ENCODE assay signal across 9 mouse cellular contexts in genomic region chr19:25411353-25411752, GRCm38 (mm10).
A peak's percentile ranks its signal among the peaks of the same experiment; 100 is the strongest.
DNase-seq lines count a peak whose midpoint lies in the region; ATAC-seq lines count a peak whose summit lies in the region.
"Had no signal": no experiment of that assay in that cellular context is flagged by ENCODE, and none has a peak within 500 bp of the region (broad histone marks: within the 10 kb centered on the region; RNA-seq: fewer than 3 reads in every experiment).

No protein-coding gene starts in this region.

- WGBS in heart, embryonic 11.5 days (ENCODE audit: insufficient replicate concordance), result 59% methylated on average over 17 of the region's 17 CpGs

- no peaks in the 10 kb centered on the region for H3K9me3 ChIP-seq in heart, embryonic 11.5 days (replicated peaks; ENCODE audit: control insufficient read depth, low read length)
- H3K9me3 ChIP-seq: neural tube, embryonic 13.5 days had no signal

- peak overlapping the region; percentile 50 for H3K4me2 ChIP-seq in heart, embryonic 11.5 days
- H3K4me2 ChIP-seq: neural tube, embryonic 13.5 days had no signal

- H3K4me3 ChIP-seq in heart, embryonic 11.5 days (ENCODE audit: low read depth, low read length), result peak overlapping the region; percentile 20; the same call in 1 of the 2 replicates
- H3K4me3 ChIP-seq: neural tube, embryonic 13.5 days had no signal

- H3K36me3 ChIP-seq in heart, embryonic 11.5 days (ENCODE audit: control insufficient read depth, insufficient read depth, low read length), result peaks cover 28% of the 10 kb centered on the region

- H3K27ac ChIP-seq in heart, embryonic 11.5 days (ENCODE audit: low read depth, low read length), result peak overlapping the region; percentile 35
- H3K27ac ChIP-seq: neural tube, embryonic 13.5 days had no signal

- peaks cover 51% of the 10 kb centered on the region for H3K4me1 ChIP-seq in heart, embryonic 11.5 days (ENCODE audit: control insufficient read depth, insufficient read depth, low read length)

- intact Hi-C loops in heart, postnatal 25 days (cut with DNase I), result loop anchor here (2.0 kb wide), 1 partner anchor 13 kb away; no protein-coding TSS in a partner anchor

- DNase-seq in heart, adult 11 months, result peak; percentile 93
- DNase-seq in heart, postnatal 25 days (ENCODE audit: low spot score), result no peak
- peak; percentile 24 to 30 for DNase-seq in layer of hippocampus, postnatal 36 days
- DNase-seq in right cerebral cortex, postnatal 10 days (ENCODE audit: low spot score in 2 of 2), result peak; percentile 68 to 72
- DNase-seq in kidney, adult 8-10 months, result no peak
- no peak for DNase-seq in thymus, postnatal 0 days (ENCODE audit: low spot score)
- DNase-seq: thymus, postnatal 36 days had no signal

- no peak for ATAC-seq in heart, embryonic 11.5 days (replicated peaks; ENCODE audit: insufficient number of reproducible peaks, low FRiP score, low TSS enrichment)

- H3K9ac ChIP-seq in heart, embryonic 11.5 days (ENCODE audit: low read depth, low read length), result no peak overlapping the region
- H3K9ac ChIP-seq: neural tube, embryonic 13.5 days had no signal

- no peaks in the 10 kb centered on the region for H3K27me3 ChIP-seq in heart, embryonic 11.5 days (ENCODE audit: control insufficient read depth, insufficient read depth, low read length)

Comparison
In these comparisons a context has a peak if more than half of its experiments do, and no peak if none do; other contexts are left out.
1. DNase-seq: peak in heart, adult 11 months (single experiment), layer of hippocampus, postnatal 36 days (2 of 2) and right cerebral cortex, postnatal 10 days (2 of 2); none in heart, postnatal 25 days (single experiment), kidney, adult 8-10 months (0 of 2) and thymus, postnatal 0 days (single experiment).